Mouse (Mus musculus) kidney, adult 2 months (tissue): ENCODE results near the gene Micu1.

Experiments used
- CTCF ChIP-seq: fragments of 200-500 bp; conservative IDR thresholded peaks from 2 replicates; pipeline ENCODE4 v1.5.1; 2011; ENCODE audit warnings: low read depth, mild to moderate bottlenecking, control low read depth, low read length, moderate library complexity, mixed read lengths; ENCODE audit not compliant: insufficient read depth, insufficient read length
- POLR2A ChIP-seq: fragments of 200-500 bp; IDR thresholded peaks from one replicate; pipeline ENCODE4 v1.6.1; 2011; ENCODE audit warnings: low read depth, low read length, control low read depth

DNA sequence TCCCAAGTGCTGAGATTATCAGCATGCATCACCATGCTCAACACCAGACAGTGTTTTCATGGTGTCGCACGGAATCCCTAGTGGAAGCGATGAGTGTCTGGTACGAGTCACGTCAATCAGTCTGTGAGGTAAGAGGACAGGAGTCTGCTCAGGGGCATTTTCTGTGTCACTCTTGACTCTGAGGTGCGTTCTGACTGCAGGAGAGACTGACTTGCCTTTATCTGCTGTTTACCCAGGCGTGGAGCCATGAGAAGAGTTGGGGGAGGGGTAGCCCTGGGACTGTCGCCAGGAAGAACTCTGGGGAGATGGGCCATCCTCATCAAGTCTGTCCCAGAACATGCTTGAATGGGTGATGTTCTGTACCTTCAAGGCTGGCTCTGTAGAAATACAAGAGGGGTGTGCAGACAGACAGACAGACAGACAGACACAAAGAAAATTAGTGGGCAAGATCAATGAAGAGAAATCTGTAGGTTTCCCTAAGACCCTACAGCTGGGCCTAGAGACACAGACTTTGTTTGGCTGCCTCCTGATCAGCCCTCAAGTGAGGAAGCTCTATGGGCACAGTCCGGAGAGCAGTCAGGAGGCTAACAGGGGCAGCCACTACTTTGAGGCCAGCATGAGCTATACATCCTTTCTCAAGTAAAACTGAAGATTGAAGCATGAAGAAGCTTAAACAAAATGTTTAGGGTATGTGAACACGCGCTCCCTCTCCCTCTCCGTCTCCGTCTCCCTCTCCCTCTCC is 97.2 kb downstream of the Micu1 start:
- TF ChIP-seq CTCF, result no peak
- TF ChIP-seq POLR2A, result no peak
